Mouse (Mus musculus): ENCODE results near the gene Zfp185.

GRCm38 (mm10) chrX:72992291-72992919, 5.3 kb downstream of the Zfp185 start:
- TF ChIP-seq CTCF (IDR thresholded peaks at IDR 0.05; ENCODE audit: extremely low read depth, insufficient read depth, low read length), result 0 out of 2 replicates have a peak, but pooled peaks have one; percentile 27
- TF ChIP-seq POLR2A (IDR thresholded peaks at IDR 0.05; ENCODE audit: extremely low read depth, insufficient read depth, low read length), result no peak

Measured in cortical plate, adult 2 months (tissue).